Mouse (Mus musculus): Measurements from ENCODE around the gene Ddr2.
"Not testable (repeated sequence)": the region's sequence is repeated elsewhere in the genome, so short reads cannot be mapped to it uniquely, and the experiment has no call there.

The Ddr2 gene

GRCm38 (mm10) chr1:170102814-170103213 is 7.7 kb downstream of the Ddr2 start:
- not testable (repeated sequence) for DNase-seq (ENCODE audit: low read depth, low spot score)

DNA sequence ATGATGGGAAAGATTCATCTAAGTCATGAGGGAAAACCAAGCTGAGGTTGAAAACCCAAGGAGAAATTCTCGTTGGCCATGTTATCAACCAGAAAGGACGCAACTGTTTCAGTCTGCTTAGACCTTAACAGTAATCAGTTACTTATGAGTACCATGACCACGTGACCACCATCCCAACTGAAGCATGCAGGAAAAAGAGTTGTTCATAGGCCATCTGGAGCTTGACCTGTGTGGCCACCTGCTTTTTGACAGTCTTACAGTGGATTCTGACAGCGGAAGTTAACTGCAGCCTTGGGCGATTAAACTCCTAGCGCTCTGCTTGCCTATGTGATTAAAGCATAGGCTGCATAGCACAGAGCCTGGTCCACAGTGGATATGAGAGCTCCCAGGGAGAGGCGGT is 23.9 kb downstream of the Ddr2 start:
- DNase-seq (ENCODE audit: low read depth, low spot score): no peak

- DNase-seq (ENCODE audit: low read depth, low spot score): no peak
These were observed 26.3 kb downstream of the Ddr2 start for GRCm38 (mm10) chr1:170084151-170084796.

- no peak for DNase-seq (ENCODE audit: low read depth, low spot score)
These were observed 29.7 kb downstream of the Ddr2 start for GRCm38 (mm10) chr1:170080907-170081306.

DNA sequence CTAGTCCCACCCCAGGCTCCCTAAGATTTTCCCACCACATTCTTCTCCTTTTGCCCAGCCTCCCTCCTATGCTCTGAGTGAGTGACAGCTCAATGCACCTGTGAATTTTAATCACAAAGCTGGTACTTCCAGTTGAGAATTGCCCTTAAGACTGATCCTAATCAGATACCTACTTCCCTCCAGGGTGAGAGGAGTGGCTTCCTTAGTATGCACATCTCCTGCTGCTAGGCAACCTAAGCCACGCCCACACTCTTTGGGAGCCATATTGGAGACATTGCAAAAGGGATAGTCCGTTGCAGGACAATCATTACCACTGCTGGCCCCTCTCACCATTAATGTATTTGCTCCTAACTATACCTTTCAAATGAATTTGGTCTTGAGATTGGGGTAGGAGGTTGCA is 31.1 kb downstream of the Ddr2 start:
- DNase-seq (ENCODE audit: low read depth, low spot score): no peak

DNA sequence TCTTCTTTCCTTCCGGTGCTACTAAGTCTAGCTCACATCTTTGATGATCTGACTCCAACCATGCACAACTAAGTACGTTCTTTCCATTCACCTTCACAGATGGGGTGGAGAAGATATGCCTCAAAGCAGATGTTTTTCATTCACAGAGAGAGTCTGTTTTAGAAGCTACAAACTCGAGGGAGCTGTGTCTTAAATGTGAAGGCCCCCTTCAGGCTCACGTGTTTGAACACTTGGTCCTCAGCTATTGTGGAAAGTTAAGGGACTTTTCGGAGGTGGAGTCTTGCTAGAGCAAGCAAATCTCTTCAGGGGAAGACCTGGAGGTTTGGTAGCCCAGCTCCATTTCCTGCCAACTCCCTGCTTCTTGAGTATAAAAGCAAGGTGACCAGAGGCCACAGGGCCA is 34.2 kb downstream of the Ddr2 start:
- DNase-seq (ENCODE audit: low read depth, low spot score): no peak

- no peak for DNase-seq (ENCODE audit: low read depth, low spot score)
These were observed 36.8 kb downstream of the Ddr2 start for GRCm38 (mm10) chr1:170073768-170074167.

GRCm38 (mm10) chr1:170069143-170069542 is 41.4 kb downstream of the Ddr2 start:
- no peak for DNase-seq (ENCODE audit: low read depth, low spot score)

DNA sequence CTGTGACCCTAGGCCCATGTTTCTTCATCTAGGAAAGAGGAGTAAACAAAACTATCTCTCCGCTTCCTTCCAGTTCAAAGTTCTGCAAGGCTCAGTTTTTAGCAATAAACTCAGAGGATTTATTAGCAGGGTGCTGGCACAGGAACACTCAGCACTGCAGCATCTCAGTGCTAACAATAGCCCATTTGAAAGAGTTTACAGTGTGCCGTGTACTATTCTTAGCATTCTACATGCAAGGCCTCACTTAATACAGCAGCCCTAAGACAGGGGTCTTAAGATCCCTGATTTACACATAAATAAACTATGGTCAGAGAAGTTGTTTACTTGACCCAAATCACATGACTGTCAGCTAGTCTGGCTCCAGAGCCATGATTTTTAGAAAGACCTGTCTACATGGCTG is 44.6 kb downstream of the Ddr2 start:
- DNase-seq (ENCODE audit: low read depth, low spot score): no peak

DNA sequence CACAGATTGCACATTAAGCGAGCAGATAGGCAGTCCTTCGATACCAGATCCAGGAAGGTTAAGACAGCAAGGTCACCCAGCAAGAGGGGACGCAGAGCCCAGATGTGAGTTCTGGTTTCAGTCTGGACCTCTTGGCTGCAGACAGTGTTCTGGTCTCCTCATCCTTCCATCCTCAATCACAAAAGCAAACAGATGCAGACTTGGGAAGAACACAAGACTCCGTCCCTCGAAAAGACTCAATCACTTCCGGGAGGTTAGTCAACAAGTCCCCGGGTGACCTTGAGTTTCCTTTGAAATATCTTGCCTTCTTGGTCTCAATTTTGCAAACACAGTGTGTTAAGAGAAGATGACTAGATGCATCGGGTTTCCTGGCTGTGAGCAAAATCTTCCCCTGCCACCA is 45.6 kb downstream of the Ddr2 start:
- DNase-seq (ENCODE audit: low read depth, low spot score): no peak

DNA sequence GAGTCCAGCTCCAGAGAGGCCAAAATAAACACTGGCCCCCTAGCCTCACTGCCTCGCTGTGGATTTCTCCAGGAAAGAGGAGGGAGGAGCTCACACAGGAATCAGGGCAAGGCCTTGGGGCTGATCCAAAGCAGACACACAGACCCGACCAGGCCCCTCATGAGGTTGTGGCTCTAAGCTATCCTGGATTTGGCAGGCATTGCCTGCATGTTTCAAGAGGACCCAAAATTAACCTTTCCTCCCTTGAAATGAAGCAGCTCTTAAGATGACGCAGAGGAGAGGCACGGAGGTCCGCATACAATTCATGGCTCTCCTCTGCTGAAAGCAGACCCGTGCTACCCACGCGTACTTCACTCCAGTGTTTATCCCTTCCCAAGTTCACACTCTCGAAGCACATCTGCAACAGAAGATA is 46.5 kb downstream of the Ddr2 start:
- DNase-seq (ENCODE audit: low read depth, low spot score): no peak

DNA sequence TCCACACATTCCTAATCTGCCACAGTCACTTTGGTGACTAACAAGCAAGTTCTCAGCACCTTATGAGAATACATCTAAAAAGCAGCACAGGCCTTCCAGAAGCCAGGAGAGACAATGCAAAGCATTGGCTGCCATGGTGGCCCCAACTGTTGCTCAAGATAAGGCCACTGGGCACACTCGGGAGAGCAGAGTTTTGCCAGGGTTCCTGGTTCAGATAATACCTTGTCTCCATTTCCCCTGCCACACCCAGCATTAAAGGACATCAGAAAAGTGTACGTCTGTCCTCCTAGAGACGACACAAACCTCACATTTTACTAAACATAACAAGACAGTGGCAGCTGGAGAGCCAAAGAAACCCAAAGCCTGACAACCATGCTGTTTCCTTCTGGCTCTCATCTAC is 50.3 kb downstream of the Ddr2 start:
- DNase-seq (ENCODE audit: low read depth, low spot score): no peak

- no peak for DNase-seq (ENCODE audit: low read depth, low spot score)
These were observed 51.2 kb downstream of the Ddr2 start for GRCm38 (mm10) chr1:170059347-170059746.

- no peak for DNase-seq (ENCODE audit: low read depth, low spot score)
These were observed 52.5 kb downstream of the Ddr2 start for GRCm38 (mm10) chr1:170058051-170058450.

DNA sequence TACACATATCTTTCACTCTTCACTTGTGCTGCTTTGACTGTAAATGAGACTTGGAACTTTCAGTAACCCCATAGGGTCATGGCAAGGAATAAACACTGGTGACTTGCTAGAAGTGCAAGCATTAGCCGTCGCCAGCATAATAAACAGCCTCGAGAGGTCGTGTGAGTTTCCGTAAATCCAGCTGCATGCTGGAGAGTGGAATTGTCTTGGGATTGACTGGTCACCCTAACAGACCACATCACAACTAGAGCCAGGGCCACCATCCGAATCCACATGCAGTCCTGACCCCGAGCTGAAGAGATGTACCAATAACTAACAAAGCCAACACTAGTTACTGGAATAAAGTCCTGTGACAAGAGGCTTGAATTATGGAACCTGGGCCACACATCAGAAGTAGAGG is 53.0 kb downstream of the Ddr2 start:
- no peak for DNase-seq (ENCODE audit: low read depth, low spot score)

DNA sequence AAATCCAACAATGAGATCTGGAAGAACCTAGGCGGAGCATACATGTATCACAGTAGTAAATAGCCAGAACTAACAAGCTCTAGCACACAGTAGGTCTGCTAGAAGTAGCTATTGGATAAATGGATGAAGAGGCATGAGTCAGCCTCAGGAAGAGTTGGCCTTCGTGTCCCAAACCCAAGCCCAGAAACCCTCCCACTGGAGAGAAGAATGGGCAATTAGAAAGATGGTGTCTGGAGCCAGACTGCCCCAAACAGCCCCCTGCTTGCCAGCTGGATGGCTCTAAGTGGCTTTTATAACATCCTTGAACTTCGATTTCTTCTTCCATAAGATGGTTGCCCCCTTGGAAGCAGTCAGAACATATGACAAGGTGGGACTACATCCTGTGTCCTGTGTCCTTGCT is 53.6 kb downstream of the Ddr2 start:
- no peak for DNase-seq (ENCODE audit: low read depth, low spot score)

DNA sequence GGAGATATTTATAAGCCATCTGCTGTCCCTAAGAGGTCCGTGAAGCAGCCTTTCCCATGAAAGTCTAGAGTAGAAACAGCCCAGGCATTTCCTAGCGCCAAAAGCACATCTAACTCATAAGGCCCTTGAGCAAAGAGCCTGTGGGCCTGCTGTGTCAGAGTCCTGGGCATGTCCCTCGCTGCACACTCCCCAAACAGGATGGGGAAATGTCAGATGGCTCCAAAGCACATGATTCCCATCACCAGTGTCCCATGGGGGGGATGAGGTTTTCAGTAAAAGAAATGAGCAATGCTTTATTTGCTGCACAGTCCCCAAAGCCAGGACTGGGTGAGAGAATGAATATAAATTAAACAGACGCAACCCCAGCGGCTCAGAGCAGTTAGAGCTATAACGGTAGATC is 54.3 kb downstream of the Ddr2 start:
- no peak for DNase-seq (ENCODE audit: low read depth, low spot score)

GRCm38 (mm10) chr1:170052469-170053065 is 58.0 kb downstream of the Ddr2 start:
- DNase-seq (ENCODE audit: low read depth, low spot score): no peak

GRCm38 (mm10) chr1:170051631-170052177 is 58.9 kb downstream of the Ddr2 start:
- DNase-seq (ENCODE audit: low read depth, low spot score): no peak

GRCm38 (mm10) chr1:170048434-170048833 is 62.1 kb downstream of the Ddr2 start:
- no peak for DNase-seq (ENCODE audit: low read depth, low spot score)

- DNase-seq (ENCODE audit: low read depth, low spot score): no peak
These were observed 65.7 kb downstream of the Ddr2 start for GRCm38 (mm10) chr1:170044726-170045471.

DNA sequence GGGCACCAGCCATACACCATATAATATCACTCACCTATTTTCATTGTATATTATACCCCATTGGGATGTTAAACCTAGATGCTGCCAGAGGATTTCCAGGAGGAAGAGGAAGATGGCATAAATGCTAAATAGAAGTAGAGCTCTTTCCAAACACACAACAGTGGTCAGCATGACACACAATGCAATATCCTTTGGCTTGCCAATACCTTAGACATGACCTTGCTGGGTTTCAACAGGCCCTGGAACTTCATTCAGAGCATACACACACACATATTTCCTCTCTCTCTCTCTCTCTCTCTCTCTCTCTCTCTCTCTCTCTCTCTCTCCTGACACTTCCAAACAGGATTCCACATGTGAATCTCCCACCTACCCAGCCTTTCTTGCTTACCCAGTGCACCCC is 66.8 kb downstream of the Ddr2 start:
- no peak for DNase-seq (ENCODE audit: low read depth, low spot score)

GRCm38 (mm10) chr1:170042996-170043395 is 67.6 kb downstream of the Ddr2 start:
- DNase-seq (ENCODE audit: low read depth, low spot score): no peak
